Mouse (Mus musculus): ENCODE data around the gene Tm4sf5.
"Not testable (repeated sequence)": the region's sequence is repeated elsewhere in the genome, so short reads cannot be mapped to it uniquely, and the experiment has no call there.

GRCm38 (mm10) chr11:70473291-70473690 is 31.8 kb upstream of the Tm4sf5 start:
- not testable (repeated sequence) for TF ChIP-seq CTCF, POLR2A (IDR thresholded peaks at IDR 0.05; ENCODE audit: extremely low read depth, insufficient read depth, low read length)

Measured in cortical plate, adult 2 months (tissue).